Mouse (Mus musculus): ENCODE data around the gene Nbea. TPM values are rescaled to one million over a fixed set of nuclear protein-coding genes. Genes with fewer than 3 reads are reported as not detected.

The Nbea gene
- polyA plus RNA-seq, 1 experiment from 2014 or later = 31.0 TPM

DNA sequence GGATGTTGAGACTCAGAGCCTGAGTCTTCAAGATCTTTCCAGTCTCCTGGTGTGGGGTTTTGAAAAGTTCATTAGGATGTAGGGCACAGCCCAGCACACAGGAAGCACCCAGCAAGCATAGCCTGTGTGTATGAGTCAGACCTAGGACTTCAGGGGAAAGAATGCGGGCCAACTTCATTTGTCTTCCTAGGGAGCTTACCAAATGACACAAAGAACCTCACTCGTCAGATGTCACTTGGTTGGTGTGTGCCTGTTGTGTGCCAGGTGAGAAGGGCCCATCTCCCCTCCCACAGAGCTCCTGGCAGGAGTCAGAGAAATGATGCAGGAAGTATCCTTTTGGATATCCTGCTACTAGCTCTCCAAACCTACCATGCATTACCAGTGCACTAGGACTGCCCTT, 593.2 kb downstream of the Nbea start:
- Histone ChIP-seq H3K36me3 (replicated peaks) (no peaks in the 10 kb centered on the region), H3K27me3 (no peaks in the 10 kb centered on the region), H3K4me3 (replicated peaks) (no peak overlapping the region), H3K27ac (no peak overlapping the region), H3K9ac (no peak overlapping the region), H3K4me1 (peaks cover 31% of the 10 kb centered on the region), H3K4me2 (no peak overlapping the region), H3K9me3 (no peaks in the 10 kb centered on the region)
- ATAC-seq (ENCODE audit: low FRiP score) = no peak
- 61% methylated on average over 2 of the region's 2 CpGs for WGBS

DNA sequence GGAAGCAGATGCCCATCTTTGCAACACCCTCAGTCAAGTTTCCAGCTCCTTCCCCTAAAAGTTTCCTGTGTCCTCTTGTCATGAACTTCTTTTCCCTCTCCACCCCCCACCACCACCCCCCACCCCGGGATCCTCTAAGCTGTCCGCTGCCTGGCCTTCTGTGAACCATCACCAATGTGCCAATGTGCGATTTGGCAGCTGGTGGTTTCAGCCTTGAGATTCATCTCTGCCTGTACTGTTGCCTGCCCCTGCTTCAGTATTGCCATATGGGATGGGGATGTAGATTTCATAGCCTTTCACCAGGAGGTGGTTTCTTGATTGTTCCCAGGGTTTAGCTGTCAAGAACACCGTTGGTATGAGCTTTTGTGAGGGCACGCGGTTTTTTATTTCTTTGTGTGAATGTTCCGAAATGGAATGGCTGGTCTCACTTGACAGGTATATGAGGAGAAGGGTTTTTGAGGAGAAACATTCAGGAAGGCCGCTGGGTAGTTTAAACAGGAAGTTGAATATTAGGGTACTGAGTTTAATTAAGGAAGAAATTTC, 594.0 kb downstream of the Nbea start:
- peaks cover 31% of the 10 kb centered on the region for H3K4me1 ChIP-seq
- H3K4me2 ChIP-seq = no peak overlapping the region
- H3K4me3 ChIP-seq (replicated peaks) = no peak overlapping the region
- no peaks in the 10 kb centered on the region for H3K27me3 ChIP-seq
- H3K36me3 ChIP-seq (replicated peaks) = no peaks in the 10 kb centered on the region
- no peak overlapping the region for H3K9ac ChIP-seq
- ATAC-seq (ENCODE audit: low FRiP score) = no peak
- H3K9me3 ChIP-seq = no peaks in the 10 kb centered on the region
- WGBS = 74% methylated on average over 8 of the region's 8 CpGs
- H3K27ac ChIP-seq = 0 out of 2 replicates have a peak overlapping the region, but pooled peaks have one; percentile 19

DNA sequence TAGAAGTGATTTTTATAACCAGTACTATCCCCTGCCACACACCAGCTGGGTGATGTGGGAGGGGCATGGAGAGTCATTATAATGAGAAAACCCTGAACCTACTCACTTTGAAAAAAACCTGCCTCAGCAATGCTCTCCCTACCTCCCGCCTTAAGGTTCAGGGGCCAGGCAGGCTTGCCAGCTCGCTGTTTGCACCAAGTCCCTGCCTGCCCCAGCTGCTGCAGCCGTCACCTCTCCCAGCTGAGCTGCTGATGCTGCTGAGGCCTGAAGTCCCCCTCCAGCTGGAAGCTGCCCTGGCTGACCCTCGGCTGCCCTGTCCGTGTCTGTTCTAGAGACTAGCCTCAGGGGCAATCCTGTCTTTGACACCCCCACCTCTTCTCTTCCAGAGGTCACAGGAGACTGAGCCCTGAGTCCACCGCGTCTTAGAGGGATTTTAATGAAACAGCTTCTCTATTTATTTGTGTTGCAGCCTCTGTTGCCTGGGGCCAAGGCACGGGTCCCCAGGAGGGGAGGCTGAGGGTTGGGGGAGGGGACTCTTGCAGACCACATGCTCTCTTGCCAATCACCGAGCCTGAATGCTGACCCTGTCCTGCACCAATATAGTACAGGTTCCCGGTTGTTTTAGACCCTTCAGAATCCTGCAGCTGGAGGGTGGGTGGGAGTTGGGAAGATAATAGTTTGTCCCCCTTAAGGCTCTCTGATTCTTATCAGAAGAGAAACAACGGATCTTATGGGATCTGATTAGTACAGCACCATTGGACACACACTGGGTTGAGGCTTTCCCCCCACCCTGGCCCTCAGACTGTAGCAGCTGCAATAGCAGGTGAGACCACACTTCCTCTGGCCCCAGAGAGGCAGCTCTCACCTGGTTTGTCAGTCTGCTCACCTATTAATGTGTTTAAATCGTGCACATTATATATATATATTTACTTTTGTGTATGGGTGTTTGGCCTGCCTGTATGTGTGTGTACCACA, 595.2 kb downstream of the Nbea start:
- WGBS = 7% methylated on average over 12 of the region's 12 CpGs
- no peaks in the 10 kb centered on the region for H3K36me3 ChIP-seq (replicated peaks)
- peak overlapping the region; percentile 66 for H3K27ac ChIP-seq
- no peaks in the 10 kb centered on the region for H3K27me3 ChIP-seq
- H3K4me2 ChIP-seq = peak overlapping the region; percentile 36
- peaks cover 31% of the 10 kb centered on the region for H3K4me1 ChIP-seq
- peak overlapping the region; percentile 45 for H3K9ac ChIP-seq
- ATAC-seq (ENCODE audit: low FRiP score) = peak; percentile 89
- H3K9me3 ChIP-seq = no peaks in the 10 kb centered on the region
- H3K4me3 ChIP-seq (replicated peaks) = no peak overlapping the region

DNA sequence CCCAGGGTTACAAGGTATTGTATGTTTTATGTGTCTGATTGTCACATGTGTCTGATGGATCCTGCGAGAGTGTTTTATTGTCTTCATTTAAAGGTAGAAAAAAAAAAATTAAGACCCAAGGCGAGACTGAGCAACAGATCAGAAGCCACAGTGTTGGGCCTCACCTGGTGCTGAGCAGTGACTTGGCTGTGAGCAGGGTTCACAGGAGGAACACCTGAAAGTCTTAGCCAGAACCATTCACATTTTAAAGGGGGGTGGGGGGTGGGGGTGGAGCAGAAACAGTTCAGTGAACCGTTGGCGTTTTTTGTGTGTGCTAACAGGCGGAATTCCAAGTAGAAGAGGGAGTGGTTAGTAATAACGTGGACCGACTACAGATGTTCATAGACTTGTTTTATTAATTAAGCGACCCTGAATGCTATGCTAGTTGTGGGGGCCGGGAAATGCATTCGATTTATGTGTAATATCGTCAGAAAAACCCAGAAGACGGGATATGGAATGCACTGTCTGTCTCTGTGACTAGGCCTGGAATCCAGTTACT, 596.0 kb downstream of the Nbea start:
- no peak overlapping the region for H3K4me3 ChIP-seq (replicated peaks)
- H3K4me2 ChIP-seq = peak overlapping the region; percentile 36; the same call in 1 of the 2 replicates
- WGBS = 27% methylated on average over 12 of the region's 12 CpGs

More for the DNA sequence above, 596.0 kb downstream of the Nbea start:
- Histone ChIP-seq H3K9ac (peak overlapping the region; percentile 45; the same call in 1 of the 2 replicates), H3K27me3 (no peaks in the 10 kb centered on the region), H3K36me3 (replicated peaks) (no peaks in the 10 kb centered on the region), H3K9me3 (no peaks in the 10 kb centered on the region), H3K4me1 (peaks cover 31% of the 10 kb centered on the region), H3K27ac (peak overlapping the region; percentile 66; the same call in 1 of the 2 replicates)
- ATAC-seq (ENCODE audit: low FRiP score) = peak; percentile 46
